Mouse (Mus musculus): ENCODE data around the gene Vcp. TPM values are rescaled to one million over a fixed set of nuclear protein-coding genes. Genes with fewer than 3 reads are reported as not detected.

Vcp gene
- total RNA-seq, 2 experiments from 2014 or later: 71.9 to 149 TPM

DNA sequence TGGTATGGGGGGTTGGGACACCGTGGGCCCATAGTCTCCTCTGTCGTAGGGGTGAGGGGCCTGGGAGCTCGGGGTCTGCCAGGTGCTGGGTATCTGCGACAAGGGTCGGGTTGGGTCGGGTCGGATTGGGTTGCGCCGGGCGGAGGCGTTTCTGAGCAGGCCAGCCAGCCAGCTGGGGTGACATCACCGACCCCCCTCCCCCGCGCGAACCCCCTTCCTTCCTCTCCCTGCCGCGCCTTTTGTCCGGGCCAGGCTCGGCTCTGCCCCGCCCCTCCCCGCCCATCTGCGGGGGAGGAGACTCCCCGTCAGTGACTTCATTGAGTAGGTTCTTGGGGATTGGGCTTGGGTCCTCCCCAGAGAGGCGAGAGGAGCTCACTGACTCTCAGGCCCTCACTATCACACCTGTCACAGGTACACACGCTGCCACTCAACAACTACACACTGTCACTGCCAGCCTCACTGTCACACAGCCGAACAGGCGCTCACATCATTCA, 50.2 kb downstream of the Vcp start:
- no peak for ATAC-seq (replicated peaks; ENCODE audit: low FRiP score, poor library complexity, severe bottlenecking)

GRCm38 (mm10) chr4:42949676-42950051, 50.6 kb downstream of the Vcp start, which contains the start of gene Dnajb5:
Gene Dnajb5 (plus strand): TSS chr4:42949814.
- ATAC-seq (replicated peaks; ENCODE audit: low FRiP score, poor library complexity, severe bottlenecking): peak; percentile 78

- no peak for ATAC-seq (replicated peaks; ENCODE audit: low FRiP score, poor library complexity, severe bottlenecking)
Measured at GRCm38 (mm10) chr4:42949051-42949675, 51.1 kb downstream of the Vcp start.

GRCm38 (mm10) chr4:42948527-42948926, 51.8 kb downstream of the Vcp start:
- ATAC-seq (replicated peaks; ENCODE audit: low FRiP score, poor library complexity, severe bottlenecking): no peak

DNA sequence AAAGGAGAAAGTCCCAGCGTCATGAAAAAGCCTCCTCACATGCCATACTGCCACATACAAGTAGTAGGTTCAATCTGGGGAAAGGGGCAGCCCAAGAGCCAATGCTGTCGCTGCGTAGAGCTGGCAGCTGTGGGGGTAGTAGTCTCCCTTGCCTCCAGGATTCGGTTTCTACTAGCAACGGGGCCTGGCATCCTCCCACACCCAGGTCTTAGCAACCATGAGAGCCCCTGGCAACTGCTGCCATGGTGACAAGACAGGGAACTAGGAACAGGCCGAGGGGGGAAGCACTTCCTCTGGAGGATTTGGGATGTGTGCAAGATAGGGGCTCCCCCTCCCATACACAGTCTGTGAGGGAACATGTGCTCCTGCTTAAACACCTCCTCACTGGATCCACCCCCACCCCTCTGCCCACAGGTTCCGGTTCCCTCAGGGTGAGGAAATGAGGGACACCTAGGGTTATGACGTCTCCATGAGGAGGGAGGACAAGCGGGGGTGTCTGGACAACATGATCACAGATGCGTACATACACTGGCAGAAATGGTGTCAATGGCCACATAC, 53.5 kb downstream of the Vcp start:
- no peak for ATAC-seq (replicated peaks; ENCODE audit: low FRiP score, poor library complexity, severe bottlenecking)

DNA sequence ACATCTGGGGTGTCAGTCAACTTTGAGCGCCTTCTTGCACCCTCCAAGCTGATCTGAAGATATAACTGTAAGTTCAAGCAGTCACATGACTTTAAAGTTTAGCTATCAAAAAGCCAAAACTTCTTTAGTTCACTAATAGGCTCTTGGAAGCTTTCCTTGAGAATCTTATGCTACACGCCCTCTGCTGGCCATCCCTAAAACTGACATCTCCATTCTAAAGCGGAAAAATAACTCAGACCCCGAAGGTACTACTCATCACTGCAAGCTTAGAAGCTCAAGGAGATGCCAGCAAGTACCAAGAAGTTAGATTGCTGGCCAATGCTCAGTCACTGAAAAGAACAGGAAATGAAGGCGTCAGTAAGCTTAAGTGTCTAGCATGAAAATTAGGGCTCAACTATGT, 54.4 kb downstream of the Vcp start:
- 0 out of 2 replicates have a peak, but pooled peaks have one; percentile 41 for ATAC-seq (replicated peaks; ENCODE audit: low FRiP score, poor library complexity, severe bottlenecking)

GRCm38 (mm10) chr4:42945445-42945844, 54.9 kb downstream of the Vcp start:
- no peak for ATAC-seq (replicated peaks; ENCODE audit: low FRiP score, poor library complexity, severe bottlenecking)

- ATAC-seq (replicated peaks; ENCODE audit: low FRiP score, poor library complexity, severe bottlenecking): no peak
Measured at GRCm38 (mm10) chr4:42945043-42945442, 55.3 kb downstream of the Vcp start.

DNA sequence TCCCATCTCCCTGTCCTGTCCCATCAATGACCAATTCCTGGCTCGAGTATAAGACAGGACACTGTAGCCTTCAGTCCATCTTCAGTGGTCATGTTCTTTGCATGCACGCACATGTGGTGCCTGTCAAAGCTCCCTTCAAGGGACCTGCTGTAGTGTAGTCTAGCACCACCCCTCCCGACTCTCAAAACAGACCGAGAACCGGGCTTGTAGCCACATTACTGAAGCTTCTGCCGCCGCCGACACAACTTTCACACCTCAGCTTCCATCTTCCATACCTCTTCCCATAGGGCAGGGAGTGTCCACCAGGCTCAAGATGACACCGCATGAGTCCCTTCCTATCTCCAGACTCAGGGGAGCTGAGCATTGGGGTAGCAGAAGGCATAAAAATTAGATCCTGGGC, 56.1 kb downstream of the Vcp start:
- ATAC-seq (replicated peaks; ENCODE audit: low FRiP score, poor library complexity, severe bottlenecking): no peak

DNA sequence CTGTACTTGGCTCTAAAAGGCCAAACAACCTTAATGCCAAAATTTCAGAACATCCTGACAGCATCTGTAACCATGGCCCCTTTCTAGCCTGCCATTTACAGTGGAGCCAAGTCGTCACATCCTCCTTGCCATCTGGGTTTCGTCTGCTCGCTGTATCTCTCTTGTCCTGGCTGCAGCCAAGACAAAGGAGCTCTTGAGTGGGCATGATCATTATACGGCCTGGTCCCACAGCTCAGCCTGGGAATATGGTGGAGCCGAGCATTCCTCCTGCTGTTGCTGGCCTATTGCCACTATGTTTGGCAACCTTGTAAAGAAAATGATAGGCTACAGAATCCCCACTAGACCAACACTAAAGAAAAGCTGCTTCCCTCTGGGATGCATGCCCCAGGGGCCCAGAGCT, 57.0 kb downstream of the Vcp start:
- ATAC-seq (replicated peaks; ENCODE audit: low FRiP score, poor library complexity, severe bottlenecking): no peak

GRCm38 (mm10) chr4:42941396-42941795, 58.9 kb downstream of the Vcp start:
- no peak for ATAC-seq (replicated peaks; ENCODE audit: low FRiP score, poor library complexity, severe bottlenecking)

- ATAC-seq (replicated peaks; ENCODE audit: low FRiP score, poor library complexity, severe bottlenecking): peak; percentile 70
Measured at GRCm38 (mm10) chr4:42933630-42934029, 66.7 kb downstream of the Vcp start.

GRCm38 (mm10) chr4:42932229-42932969, 67.9 kb downstream of the Vcp start:
- ATAC-seq (replicated peaks; ENCODE audit: low FRiP score, poor library complexity, severe bottlenecking): no peak

Other genes with a start within 250 kb of the Vcp start
- not detected in 2 replicates for gene Ccl19, start 243.9 kb downstream of the Vcp start, total RNA-seq (2015; ENCODE audit: low replicate concordance)
- not detected in 2 replicates for gene Ccl19, start 243.9 kb downstream of the Vcp start, total RNA-seq (2017; ENCODE audit: low replicate concordance)
- gene Ccl21a, start 226.5 kb downstream of the Vcp start, total RNA-seq (2015; ENCODE audit: low replicate concordance): not detected in 2 replicates
- not detected in 2 replicates for gene Ccl21a, start 226.5 kb downstream of the Vcp start, total RNA-seq (2017; ENCODE audit: low replicate concordance)
- 3.8 and 4.0 TPM in 2 replicates for gene Fam205a1, start 146.6 kb downstream of the Vcp start, total RNA-seq (2015; ENCODE audit: low replicate concordance)
- gene Fam205a1, start 146.6 kb downstream of the Vcp start, total RNA-seq (2017; ENCODE audit: low replicate concordance): 1.8 and 2.6 TPM in 2 replicates
- not detected in 2 replicates for gene Gm12394, start 143.7 kb downstream of the Vcp start, total RNA-seq (2015; ENCODE audit: low replicate concordance)
- gene Gm12394, start 143.7 kb downstream of the Vcp start, total RNA-seq (2017; ENCODE audit: low replicate concordance): not detected in 2 replicates
- not detected in 2 replicates for gene Fam205c, start 126.3 kb downstream of the Vcp start, total RNA-seq (2015; ENCODE audit: low replicate concordance)
- 0.56 TPM in 1 of 2 replicates, not detected in the other for gene Fam205c, start 126.3 kb downstream of the Vcp start, total RNA-seq (2017; ENCODE audit: low replicate concordance)
- gene Phf24, start 83.8 kb downstream of the Vcp start, total RNA-seq (2015; ENCODE audit: low replicate concordance): not detected in 2 replicates
- 1.7 and 5.8 TPM in 2 replicates for gene Phf24, start 83.8 kb downstream of the Vcp start, total RNA-seq (2017; ENCODE audit: low replicate concordance)
- gene Dnajb5, start 50.7 kb downstream of the Vcp start, total RNA-seq (2015; ENCODE audit: low replicate concordance): 7.9 TPM in 1 of 2 replicates, not detected in the other
- gene Dnajb5, start 50.7 kb downstream of the Vcp start, total RNA-seq (2017; ENCODE audit: low replicate concordance): 0.14 TPM in 1 of 2 replicates, not detected in the other
- gene 1700022I11Rik, start 30.9 kb downstream of the Vcp start, total RNA-seq (2015; ENCODE audit: low replicate concordance): not detected in 2 replicates
- gene 1700022I11Rik, start 30.9 kb downstream of the Vcp start, total RNA-seq (2017; ENCODE audit: low replicate concordance): 5.3 TPM in 1 of 2 replicates, not detected in the other
- 1.7 and 8.6 TPM in 2 replicates for gene Fancg, start 10.0 kb upstream of the Vcp start, total RNA-seq (2015; ENCODE audit: low replicate concordance)
- 11.8 and 17.6 TPM in 2 replicates for gene Fancg, start 10.0 kb upstream of the Vcp start, total RNA-seq (2017; ENCODE audit: low replicate concordance)
- 4.8 and 24.2 TPM in 2 replicates for gene Pigo, start 25.3 kb upstream of the Vcp start, total RNA-seq (2015; ENCODE audit: low replicate concordance)
- 8.8 and 10.2 TPM in 2 replicates for gene Pigo, start 25.3 kb upstream of the Vcp start, total RNA-seq (2017; ENCODE audit: low replicate concordance)
- gene Stoml2, start 31.2 kb upstream of the Vcp start, total RNA-seq (2015; ENCODE audit: low replicate concordance): 38.6 and 40.1 TPM in 2 replicates
- gene Stoml2, start 31.2 kb upstream of the Vcp start, total RNA-seq (2017; ENCODE audit: low replicate concordance): 53.4 and 59.0 TPM in 2 replicates
- 177 and 182 TPM in 2 replicates for gene Fam214b, start 45.7 kb upstream of the Vcp start, total RNA-seq (2015; ENCODE audit: low replicate concordance)
- 191 and 193 TPM in 2 replicates for gene Fam214b, start 45.7 kb upstream of the Vcp start, total RNA-seq (2017; ENCODE audit: low replicate concordance)
- not detected in 2 replicates for gene Unc13b, start 58.4 kb upstream of the Vcp start, total RNA-seq (2015; ENCODE audit: low replicate concordance)
- gene Unc13b, start 58.4 kb upstream of the Vcp start, total RNA-seq (2017; ENCODE audit: low replicate concordance): not detected in 2 replicates